Mouse (Mus musculus) embryonic facial prominence, embryonic 10.5 days (tissue): ENCODE data around the gene Arhgef3. TPM values are rescaled to one million over a fixed set of nuclear protein-coding genes. Genes with fewer than 3 reads are reported as not detected.

Source experiments
- DNase-seq: peaks from one replicate; pipeline ENCODE4 v3.0.0-alpha.2; 2017; ENCODE audit warnings: low spot score
- H3K27ac ChIP-seq: fragments of 300-500 bp; sonication (generic); replicated peaks from 2 replicates; pipeline ENCODE4 v1.5.1; 2016; ENCODE audit warnings: mild to moderate bottlenecking
- H3K27me3 ChIP-seq: fragments of 300-500 bp; sonication (generic); replicated peaks from 2 replicates; pipeline ENCODE4 v1.6.1; 2016; ENCODE audit warnings: low read depth, mild to moderate bottlenecking; ENCODE audit not compliant: poor library complexity, severe bottlenecking
- H3K36me3 ChIP-seq: fragments of 300-500 bp; sonication (generic); replicated peaks from 2 replicates; pipeline ENCODE4 v1.6.1; 2016; ENCODE audit warnings: mild to moderate bottlenecking, moderate library complexity
- H3K4me1 ChIP-seq: fragments of 300-500 bp; sonication (generic); 2 replicates; pipeline ENCODE4 v1.6.1; 2016
- H3K4me3 ChIP-seq: fragments of 300-500 bp; sonication (generic); 2 replicates; pipeline ENCODE4 v1.5.1; 2016; ENCODE audit warnings: mild to moderate bottlenecking, moderate library complexity
- H3K9me3 ChIP-seq: fragments of 300-500 bp; sonication (generic); 2 replicates; pipeline ENCODE4 v1.6.1; 2016; ENCODE audit warnings: mild to moderate bottlenecking
- WGBS: fragments of 180-500 bp; shearing (Covaris S2); methylation state at CpG from one replicate; pipeline ENCODE4 v1.1.7; 2016; 5-methylcytosine and 5-hydroxymethylcytosine counted together
- microRNA-seq: library from miRNA; unstranded; fragments of <30 nt; microRNA quantifications from one replicate; pipeline ENCODE4, GENCODE M21; 2017
- polyA plus RNA-seq: library from polyadenylated mRNA; unstranded; fragments of >200 nt; fragmentation: Nextera tagmentation; extraction: Ambion mirVana; gene quantifications from 2 replicates; pipeline ENCODE4 v1.2.1, GENCODE M21; 2016

Gene Arhgef3
- polyA plus RNA-seq, 1 experiment from 2014 or later = 3.8 TPM

DNA sequence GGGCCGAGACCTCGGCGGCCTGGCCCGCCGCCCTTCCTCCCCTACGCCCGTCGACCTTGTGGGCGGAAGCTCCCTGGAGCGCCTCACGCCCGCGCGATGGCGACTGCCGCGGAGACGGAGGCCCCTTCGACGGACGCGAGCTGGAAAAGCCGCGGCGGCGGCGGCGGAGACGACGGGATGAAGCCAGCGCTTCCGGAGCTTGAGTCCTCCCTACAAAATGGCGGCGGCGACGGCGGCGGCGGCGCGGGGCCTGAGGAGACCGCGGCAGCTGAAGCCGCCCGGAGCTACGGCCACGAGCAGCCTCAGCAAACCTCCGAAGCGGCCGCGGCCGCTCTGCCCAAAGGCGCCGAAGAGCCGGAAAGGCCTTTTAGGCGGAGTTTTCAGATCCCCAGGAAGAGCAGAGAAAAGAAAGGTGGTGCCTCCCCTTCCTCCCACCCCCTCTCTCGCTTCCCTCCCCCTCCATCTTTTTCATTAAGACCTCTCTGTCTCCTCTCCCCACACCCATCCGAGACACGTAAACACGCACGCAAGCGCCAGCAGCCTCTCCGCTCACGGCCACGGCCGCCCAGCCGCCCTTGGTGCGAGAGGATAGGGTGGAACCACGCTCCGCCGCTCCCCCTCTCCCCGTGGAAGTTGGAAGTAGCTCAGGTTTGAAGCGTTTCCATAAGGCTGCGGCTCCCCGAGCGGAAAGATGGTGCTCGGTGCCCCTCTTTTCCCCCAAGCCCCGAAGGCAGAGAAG lies 314.4 kb downstream of the Arhgef3 start:
- Histone ChIP-seq H3K9me3 (peaks cover 17% of the 10 kb centered on the region), H3K4me3 (peak overlapping the region; percentile 83), H3K4me1 (peaks cover 10% of the 10 kb centered on the region), H3K27me3 (peaks cover 13% of the 10 kb centered on the region), H3K27ac (peak overlapping the region; percentile 99), H3K36me3 (peaks cover 40% of the 10 kb centered on the region)
- WGBS = under 1% methylated on average over 78 of the region's 78 CpGs
- peak; percentile 81 for DNase-seq

DNA sequence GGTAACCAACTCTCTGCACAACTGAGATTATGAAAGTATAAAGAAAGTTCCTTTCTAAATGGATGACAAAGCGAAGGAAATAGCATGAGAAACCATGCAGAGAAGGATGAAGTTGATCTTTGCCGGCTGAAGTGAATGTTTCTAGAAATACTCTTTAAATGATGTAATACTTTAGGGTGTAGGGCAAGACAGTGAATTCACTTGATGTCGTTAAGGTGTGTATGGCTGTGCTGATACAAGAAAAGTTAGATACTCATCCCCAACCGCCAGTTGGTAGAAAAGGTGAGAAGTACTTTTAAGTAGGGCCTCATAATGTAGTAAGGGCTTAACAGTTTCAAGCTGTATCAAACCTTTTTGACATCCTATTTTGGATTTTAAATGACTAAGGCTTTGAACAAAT lies 315.6 kb downstream of the Arhgef3 start:
- Histone ChIP-seq H3K36me3 (peaks cover 49% of the 10 kb centered on the region), H3K9me3 (peaks cover 12% of the 10 kb centered on the region), H3K4me3 (peak overlapping the region; percentile 83; the same call in 1 of the 2 replicates), H3K4me1 (peaks cover 10% of the 10 kb centered on the region), H3K27me3 (peaks cover 13% of the 10 kb centered on the region), H3K27ac (no peak overlapping the region)
- 94% methylated on average over 4 of the region's 4 CpGs for WGBS
- no peak for DNase-seq

DNA sequence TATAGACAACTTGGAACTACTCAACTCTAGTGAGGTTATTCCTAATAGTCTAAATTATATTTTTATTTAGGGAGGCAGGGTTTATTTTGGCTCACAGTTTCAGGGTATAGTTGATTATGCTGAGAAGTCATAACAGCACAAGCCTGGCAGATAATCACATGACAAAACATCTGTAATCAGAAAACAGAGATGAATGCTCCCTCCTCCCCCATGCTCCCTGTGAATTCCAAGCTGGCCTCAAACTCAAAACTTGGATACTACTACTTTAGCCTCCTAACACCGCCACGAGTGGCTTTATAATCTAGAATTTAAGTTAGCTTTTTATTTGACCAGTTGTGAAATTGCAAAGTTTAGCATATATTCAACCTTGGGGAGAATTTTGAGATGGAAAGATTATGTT lies 317.4 kb downstream of the Arhgef3 start:
- H3K27ac ChIP-seq = no peak overlapping the region
- 99% methylated on average over 2 of the region's 2 CpGs for WGBS
- peaks cover 63% of the 10 kb centered on the region for H3K36me3 ChIP-seq

DNA sequence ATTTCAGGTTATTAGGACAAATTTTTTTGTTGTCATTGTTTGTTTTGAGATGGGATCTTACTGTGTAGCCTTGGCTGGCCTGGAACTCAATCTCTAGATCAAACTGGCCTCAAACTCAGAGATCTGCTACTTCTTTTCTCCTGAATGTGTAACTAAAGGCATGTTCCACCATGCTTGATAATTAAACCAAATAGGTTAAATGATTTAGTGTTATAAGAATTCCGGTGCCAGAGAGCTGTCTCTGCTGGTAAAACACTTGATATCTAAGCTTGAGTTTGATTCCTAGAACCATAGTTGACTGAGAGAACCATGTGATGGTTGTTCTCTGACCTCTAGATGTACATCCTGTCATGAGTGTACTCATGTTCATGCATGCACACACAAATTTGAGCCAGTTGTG lies 321.4 kb downstream of the Arhgef3 start:
- Histone ChIP-seq H3K4me1 (no peaks in the 10 kb centered on the region), H3K36me3 (peaks cover 71% of the 10 kb centered on the region), H3K27me3 (no peaks in the 10 kb centered on the region), H3K9me3 (no peaks in the 10 kb centered on the region), H3K4me3 (no peak overlapping the region), H3K27ac (no peak overlapping the region)
- WGBS = 95% methylated on average over 1 of the region's 1 CpGs
- DNase-seq = no peak

More for the DNA sequence above, 317.4 kb downstream of the Arhgef3 start:
- Histone ChIP-seq H3K9me3 (peaks cover 12% of the 10 kb centered on the region), H3K27me3 (peaks cover 10% of the 10 kb centered on the region), H3K4me3 (no peak overlapping the region), H3K4me1 (peaks cover 10% of the 10 kb centered on the region)
- no peak for DNase-seq

GRCm38 (mm10) chr14:27436826-27437225 lies 322.1 kb downstream of the Arhgef3 start:
- Histone ChIP-seq H3K36me3 (peaks cover 65% of the 10 kb centered on the region), H3K4me3 (no peak overlapping the region), H3K9me3 (no peaks in the 10 kb centered on the region), H3K27ac (no peak overlapping the region), H3K27me3 (no peaks in the 10 kb centered on the region), H3K4me1 (no peaks in the 10 kb centered on the region)
- DNase-seq = no peak
- 84% methylated on average over 3 of the region's 3 CpGs for WGBS

DNA sequence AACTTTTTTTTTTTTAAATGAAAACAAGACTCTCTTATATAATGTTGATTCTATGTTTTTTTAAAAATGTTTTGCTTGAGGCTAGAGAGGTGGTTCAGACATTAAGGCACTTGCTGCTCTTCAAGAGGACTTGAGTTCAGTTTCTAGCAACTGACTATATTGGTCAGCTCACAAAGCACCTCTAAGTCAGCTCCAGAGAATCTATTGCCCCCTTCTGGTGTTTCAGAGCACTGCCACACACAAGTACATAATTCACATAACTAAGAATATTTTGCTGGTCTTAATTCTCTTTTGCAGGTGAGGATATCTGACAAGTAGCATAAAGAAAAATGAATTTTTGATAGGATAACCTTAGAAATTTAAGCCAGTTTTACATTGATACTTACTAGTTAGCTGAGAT lies 326.2 kb downstream of the Arhgef3 start:
- H3K4me1 ChIP-seq = no peaks in the 10 kb centered on the region
- no peak for DNase-seq
- H3K9me3 ChIP-seq = no peaks in the 10 kb centered on the region
- no peak overlapping the region for H3K27ac ChIP-seq
- no peaks in the 10 kb centered on the region for H3K27me3 ChIP-seq
- H3K4me3 ChIP-seq = no peak overlapping the region
- H3K36me3 ChIP-seq = peaks cover 67% of the 10 kb centered on the region

DNA sequence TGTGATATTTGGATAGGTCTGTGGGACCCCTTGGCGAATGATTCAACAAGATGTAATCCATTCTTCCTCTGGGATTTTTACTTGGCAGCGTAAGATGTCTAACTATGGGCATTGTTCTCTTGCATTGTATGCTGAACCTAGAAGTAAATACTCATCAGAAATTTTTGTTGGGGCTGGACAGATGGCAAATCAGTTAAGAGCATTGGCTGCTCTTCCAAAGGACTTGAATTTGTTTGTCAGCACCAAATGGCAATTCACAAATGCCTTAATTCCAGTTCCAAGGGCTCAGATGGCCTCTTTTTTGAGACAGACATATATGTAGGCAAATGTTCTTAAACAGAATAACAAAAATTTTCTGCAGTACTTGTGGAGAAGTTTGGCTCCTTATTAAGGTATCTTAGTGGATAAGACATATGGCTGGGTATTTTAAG lies 330.2 kb downstream of the Arhgef3 start:
- Histone ChIP-seq H3K36me3 (peaks cover 81% of the 10 kb centered on the region), H3K4me3 (no peak overlapping the region), H3K27me3 (no peaks in the 10 kb centered on the region), H3K4me1 (no peaks in the 10 kb centered on the region), H3K9me3 (no peaks in the 10 kb centered on the region), H3K27ac (no peak overlapping the region)
- DNase-seq = no peak
- 91% methylated on average over 2 of the region's 2 CpGs for whole genome bisulfite sequencing

DNA sequence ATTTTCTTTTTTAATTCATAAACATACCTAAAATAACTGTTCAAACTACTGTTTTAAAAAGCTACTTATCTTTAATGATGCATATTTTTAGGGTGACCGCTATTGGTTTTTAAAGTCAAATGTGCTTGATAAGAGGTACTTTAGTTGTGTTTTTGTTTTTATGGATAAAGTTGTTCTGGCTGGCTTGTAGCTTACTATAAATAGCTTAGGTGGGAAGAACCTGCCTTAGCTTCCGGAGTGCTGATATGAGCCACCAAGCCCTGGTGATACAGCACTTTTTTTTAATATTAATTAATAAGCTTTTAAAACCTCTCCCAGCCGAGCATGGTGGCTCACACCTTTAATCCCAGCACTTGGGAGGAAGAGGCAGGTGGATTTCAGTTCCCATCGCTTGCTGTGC lies 332.3 kb downstream of the Arhgef3 start:
- 87% methylated on average over 4 of the region's 4 CpGs for WGBS
- no peaks in the 10 kb centered on the region for H3K4me1 ChIP-seq
- H3K4me3 ChIP-seq = no peak overlapping the region
- no peak for DNase-seq
- no peak overlapping the region for H3K27ac ChIP-seq
- H3K36me3 ChIP-seq = peaks cover 88% of the 10 kb centered on the region
- no peaks in the 10 kb centered on the region for H3K27me3 ChIP-seq
- no peaks in the 10 kb centered on the region for H3K9me3 ChIP-seq

Small RNA genes lying within 50 kb of the gene (microRNA-seq; reads per million reads assigned to microRNA genes)
- not detected for gene Gm23633

Other genes with a start within 250 kb of the Arhgef3 start
- gene Asb14, start 220.3 kb upstream of the Arhgef3 start, polyA plus RNA-seq = not detected in 2 replicates
- gene Appl1, start 143.7 kb upstream of the Arhgef3 start, polyA plus RNA-seq = 31.7 and 33.4 TPM in 2 replicates
- 3.4 and 3.9 TPM in 2 replicates for gene Hesx1, start 120.5 kb upstream of the Arhgef3 start, polyA plus RNA-seq
- gene Il17rd, start 76.0 kb upstream of the Arhgef3 start, polyA plus RNA-seq = 9.6 and 10.1 TPM in 2 replicates